Mouse (Mus musculus): ENCODE data around the gene Nusap1. TPM values are rescaled to one million over a fixed set of nuclear protein-coding genes. Genes with fewer than 3 reads are reported as not detected.
"Not testable (repeated sequence)": the region's sequence is repeated elsewhere in the genome, so short reads cannot be mapped to it uniquely, and the experiment has no call there.

Gene Nusap1
- total RNA-seq (2018; cell fraction: chromatin; rRNA removed) = 1 to 10 TPM in 19 of 26 experiments, under 1 TPM in 7; 0.37 to 6.0 (median 1.5) TPM
- 1 to 10 TPM in 20 of 26 experiments, under 1 TPM in 6; 0.59 to 4.6 (median 2.0) TPM for total RNA-seq (2018; cell fraction: cytosol; rRNA removed)
- 1 to 10 TPM in 14 of 26 experiments, under 1 TPM in 12; 0.27 to 5.1 (median 1.3) TPM for total RNA-seq (2018; cell fraction: nucleus; rRNA removed)
- 0.55 to 8.9 TPM (median 3.7 TPM) in 3 replicates for polyA plus RNA-seq (2018)

DNA sequence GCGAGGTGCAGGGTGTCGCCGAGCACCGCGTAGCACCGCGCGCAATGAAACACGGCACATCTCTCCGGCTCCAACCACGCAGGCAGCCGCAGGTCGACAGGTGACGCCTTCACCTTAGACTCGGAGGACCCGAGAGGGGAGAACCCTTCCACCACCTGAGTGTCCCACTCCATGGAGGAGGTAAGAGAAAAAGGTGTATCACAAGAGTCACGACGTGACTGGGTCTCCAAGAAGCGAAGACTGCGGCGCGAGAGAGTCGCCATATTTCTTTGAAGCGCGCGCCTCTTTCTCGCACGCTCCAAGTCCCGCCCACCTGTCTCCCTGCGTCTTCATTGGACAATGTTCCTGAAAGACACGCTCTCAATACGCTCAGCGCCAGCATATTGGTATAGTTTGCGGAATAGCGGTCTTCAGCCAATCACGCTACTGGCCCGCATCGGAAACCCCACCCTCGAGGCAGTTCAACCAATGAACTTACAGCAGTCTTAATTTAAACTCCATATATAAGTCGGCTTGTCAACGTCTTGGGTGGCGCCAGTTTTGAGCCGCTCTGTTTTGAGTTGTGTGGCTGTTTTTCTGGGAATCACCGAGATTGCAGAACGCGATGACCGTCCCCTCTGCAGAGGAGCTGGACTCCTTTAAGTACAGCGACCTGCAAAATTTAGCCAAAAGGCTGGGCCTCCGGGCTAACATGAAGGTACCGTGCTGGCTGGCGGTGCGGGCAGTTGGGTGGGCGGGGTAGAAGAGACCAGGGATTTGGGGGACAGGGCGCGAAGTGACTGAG is at the start of gene Nusap1, which contains the start of gene Oip5:
Gene Nusap1, plus strand, starts transcription at position 100 of the 784 bp plus-strand sequence.
Gene Oip5, minus strand, starts transcription at position 271 of the 784 bp plus-strand sequence.
- Histone ChIP-seq H3K27ac (peak within 1 kb of the TSS; percentile 69), H3K79me2 (ENCODE audit: inconsistent target) (peaks cover 47% of the 10 kb centered on the region), H3K36me3 (ENCODE audit: inconsistent target) (no peaks in the 10 kb centered on the region), H3K4me3 (ENCODE audit: inconsistent target) (peak within 1 kb of the TSS; percentile 83)
- WGBS (ENCODE audit: missing documents) = under 1% methylated on average over 55 of the region's 55 CpGs

DNA sequence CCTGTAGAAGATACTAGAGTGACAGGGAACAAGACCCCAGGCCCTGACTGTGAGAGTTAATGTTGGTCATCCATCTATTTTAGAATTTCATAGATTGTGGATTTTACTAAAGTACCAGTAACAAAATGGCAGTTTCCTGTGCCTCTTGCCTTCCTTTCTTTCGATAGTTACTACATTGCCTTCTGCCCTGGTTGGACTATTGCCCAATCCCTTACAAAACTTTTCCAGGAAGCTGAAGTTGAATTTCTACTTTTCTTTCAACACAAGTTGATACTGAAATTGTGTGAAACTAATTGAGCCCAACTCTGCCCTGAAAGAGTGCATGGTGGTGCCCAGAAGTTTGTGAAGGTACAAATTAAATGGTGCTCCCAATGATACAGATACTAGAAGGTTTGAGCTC is 45.6 kb upstream of the Nusap1 start:
- WGBS (ENCODE audit: missing documents) = 35% methylated on average over 1 of the region's 1 CpGs
- Histone ChIP-seq H3K4me3 (ENCODE audit: inconsistent target) (no peak overlapping the region), H3K79me2 (ENCODE audit: inconsistent target) (no peaks in the 10 kb centered on the region), H3K27ac (no peak overlapping the region), H3K36me3 (ENCODE audit: inconsistent target) (no peaks in the 10 kb centered on the region; the same call in 1 of the 2 replicates)

DNA sequence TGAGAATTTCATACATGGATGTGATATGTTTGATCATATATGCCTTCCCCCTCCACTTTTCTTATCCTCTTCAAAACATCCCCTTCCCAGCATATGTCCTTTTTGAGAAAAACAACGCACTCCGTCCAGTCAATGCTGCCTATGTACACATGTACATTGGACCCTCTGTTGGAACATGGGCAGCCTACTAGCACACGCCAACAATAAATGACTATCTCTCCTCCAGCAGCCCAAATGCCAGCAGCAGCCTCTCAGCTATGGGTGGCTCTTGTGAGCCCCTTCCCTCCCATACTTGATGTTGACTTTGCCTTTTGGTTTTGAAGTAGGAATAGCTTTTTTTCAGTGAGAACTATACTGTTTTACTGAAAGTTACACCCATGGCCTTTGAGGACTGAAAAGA is 36.5 kb upstream of the Nusap1 start:
- no peak overlapping the region for H3K4me3 ChIP-seq (ENCODE audit: inconsistent target)
- no peaks in the 10 kb centered on the region for H3K79me2 ChIP-seq (ENCODE audit: inconsistent target)
- WGBS (ENCODE audit: missing documents) = 96% methylated on average over 3 of the region's 3 CpGs
- no peak overlapping the region for H3K27ac ChIP-seq
- no peaks in the 10 kb centered on the region; the same call in 1 of the 2 replicates for H3K36me3 ChIP-seq (ENCODE audit: inconsistent target)

DNA sequence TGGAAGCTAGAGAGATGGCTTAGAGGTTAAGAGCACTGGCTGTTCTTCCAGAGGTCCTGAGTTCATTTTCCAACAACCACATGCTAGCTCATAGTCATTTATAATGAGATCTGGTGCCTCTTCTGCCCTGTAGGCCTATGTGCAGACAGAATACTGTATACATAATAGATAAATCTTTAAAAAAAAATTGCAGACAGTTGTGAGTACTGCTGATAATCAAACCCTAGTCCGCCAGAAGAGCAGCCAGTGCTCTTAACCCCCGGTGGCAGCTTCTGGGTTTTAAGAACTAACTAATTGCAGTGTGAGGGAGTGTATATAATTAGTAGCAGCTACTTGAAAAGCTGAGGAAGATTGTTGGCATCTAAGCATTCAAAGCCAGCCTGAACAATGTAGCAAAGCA is 34.7 kb upstream of the Nusap1 start:
- Histone ChIP-seq H3K27ac (no peak overlapping the region), H3K79me2 (ENCODE audit: inconsistent target) (no peaks in the 10 kb centered on the region), H3K36me3 (ENCODE audit: inconsistent target) (no peaks in the 10 kb centered on the region; the same call in 1 of the 2 replicates), H3K4me3 (ENCODE audit: inconsistent target) (no peak overlapping the region)
- 93% methylated on average over 2 of the region's 2 CpGs for WGBS (ENCODE audit: missing documents)

DNA sequence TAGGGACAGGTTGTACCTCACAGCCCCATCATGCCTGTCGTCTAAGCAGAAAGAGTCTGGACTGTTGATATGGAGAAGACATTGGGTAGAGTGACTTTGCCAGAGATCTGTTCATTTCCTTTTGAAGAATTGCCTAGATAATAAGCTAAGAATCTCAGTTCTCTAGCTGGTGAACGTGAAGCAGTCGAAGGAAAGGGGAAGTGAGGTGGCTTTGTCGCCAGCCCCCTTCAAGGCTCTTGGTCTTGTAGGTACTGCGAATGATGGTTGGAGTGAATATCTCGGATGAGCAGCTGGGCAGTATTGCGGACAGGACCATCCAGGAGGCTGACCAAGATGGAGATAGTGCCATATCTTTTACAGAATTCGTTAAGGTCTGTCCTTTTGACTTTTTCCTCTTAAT is 33.8 kb upstream of the Nusap1 start:
- no peaks in the 10 kb centered on the region; the same call in 1 of the 2 replicates for H3K36me3 ChIP-seq (ENCODE audit: inconsistent target)
- 72% methylated on average over 8 of the region's 8 CpGs for WGBS (ENCODE audit: missing documents)
- H3K79me2 ChIP-seq (ENCODE audit: inconsistent target) = no peaks in the 10 kb centered on the region
- H3K4me3 ChIP-seq (ENCODE audit: inconsistent target) = no peak overlapping the region
- no peak overlapping the region for H3K27ac ChIP-seq

DNA sequence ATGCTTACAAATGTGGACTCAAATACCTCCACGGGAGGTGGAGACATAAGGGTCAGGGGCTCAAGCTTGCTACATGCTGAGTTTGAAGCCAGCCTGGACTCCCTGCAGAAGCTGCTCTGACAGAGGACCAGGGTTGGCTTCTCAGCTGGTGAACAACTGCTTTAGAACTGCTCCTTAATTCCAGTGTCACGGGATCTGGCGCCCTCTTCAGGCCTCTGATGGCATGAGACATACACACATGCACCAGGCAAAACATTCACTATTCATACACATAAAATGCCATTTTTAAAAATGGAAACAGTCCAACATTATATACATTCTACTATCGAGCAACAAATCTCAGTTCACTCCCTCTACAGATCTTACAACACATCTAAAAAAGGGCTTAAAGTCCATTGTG is 30.7 kb upstream of the Nusap1 start:
- H3K4me3 ChIP-seq (ENCODE audit: inconsistent target) = no peak overlapping the region
- H3K36me3 ChIP-seq (ENCODE audit: inconsistent target) = no peaks in the 10 kb centered on the region; the same call in 1 of the 2 replicates
- H3K27ac ChIP-seq = no peak overlapping the region
- WGBS (ENCODE audit: missing documents) = 33% methylated on average over 4 of the region's 4 CpGs
- H3K79me2 ChIP-seq (ENCODE audit: inconsistent target) = no peaks in the 10 kb centered on the region

DNA sequence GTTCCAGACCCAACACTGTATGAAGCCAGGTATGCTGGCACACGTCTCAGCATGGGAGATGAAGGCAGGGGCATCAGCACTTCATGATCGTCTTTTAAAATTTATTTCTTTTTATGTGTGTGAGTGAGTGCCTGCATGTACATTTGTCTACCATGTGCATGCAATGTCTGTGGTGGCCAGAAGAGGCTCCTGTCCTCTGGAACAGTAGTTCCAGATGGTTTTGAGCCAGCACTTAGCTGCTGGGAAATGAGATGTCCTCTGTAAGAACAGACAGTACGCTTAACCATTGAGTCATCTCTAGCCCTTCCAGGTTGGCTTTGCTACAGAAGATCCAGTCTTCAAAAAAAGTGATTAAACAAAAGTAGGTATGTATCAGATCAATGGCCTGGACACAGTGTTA is 26.9 kb upstream of the Nusap1 start:
- Histone ChIP-seq H3K27ac (no peak overlapping the region), H3K4me3 (ENCODE audit: inconsistent target) (no peak overlapping the region), H3K79me2 (ENCODE audit: inconsistent target) (peaks cover 20% of the 10 kb centered on the region), H3K36me3 (ENCODE audit: inconsistent target) (no peaks in the 10 kb centered on the region)
- WGBS (ENCODE audit: missing documents) = 93% methylated on average over 3 of the region's 3 CpGs

DNA sequence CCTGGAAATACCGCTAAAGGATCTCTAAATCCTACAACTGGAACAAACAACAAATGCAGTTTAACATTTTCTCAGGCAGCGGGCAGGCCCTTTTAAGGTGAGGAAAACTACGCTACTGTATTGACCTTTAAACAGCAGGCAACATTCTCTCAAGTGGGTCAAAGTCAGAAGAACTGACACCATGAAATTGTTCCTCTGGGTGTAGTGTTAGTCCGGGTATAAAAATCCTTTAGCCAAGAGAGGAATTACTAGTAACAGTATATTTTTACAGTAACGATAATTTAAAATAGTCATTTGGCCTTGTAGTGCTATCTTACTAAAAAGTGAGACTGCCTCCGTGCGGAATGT is 24.4 kb upstream of the Nusap1 start:
- H3K27ac ChIP-seq = peak overlapping the region; percentile 58

DNA sequence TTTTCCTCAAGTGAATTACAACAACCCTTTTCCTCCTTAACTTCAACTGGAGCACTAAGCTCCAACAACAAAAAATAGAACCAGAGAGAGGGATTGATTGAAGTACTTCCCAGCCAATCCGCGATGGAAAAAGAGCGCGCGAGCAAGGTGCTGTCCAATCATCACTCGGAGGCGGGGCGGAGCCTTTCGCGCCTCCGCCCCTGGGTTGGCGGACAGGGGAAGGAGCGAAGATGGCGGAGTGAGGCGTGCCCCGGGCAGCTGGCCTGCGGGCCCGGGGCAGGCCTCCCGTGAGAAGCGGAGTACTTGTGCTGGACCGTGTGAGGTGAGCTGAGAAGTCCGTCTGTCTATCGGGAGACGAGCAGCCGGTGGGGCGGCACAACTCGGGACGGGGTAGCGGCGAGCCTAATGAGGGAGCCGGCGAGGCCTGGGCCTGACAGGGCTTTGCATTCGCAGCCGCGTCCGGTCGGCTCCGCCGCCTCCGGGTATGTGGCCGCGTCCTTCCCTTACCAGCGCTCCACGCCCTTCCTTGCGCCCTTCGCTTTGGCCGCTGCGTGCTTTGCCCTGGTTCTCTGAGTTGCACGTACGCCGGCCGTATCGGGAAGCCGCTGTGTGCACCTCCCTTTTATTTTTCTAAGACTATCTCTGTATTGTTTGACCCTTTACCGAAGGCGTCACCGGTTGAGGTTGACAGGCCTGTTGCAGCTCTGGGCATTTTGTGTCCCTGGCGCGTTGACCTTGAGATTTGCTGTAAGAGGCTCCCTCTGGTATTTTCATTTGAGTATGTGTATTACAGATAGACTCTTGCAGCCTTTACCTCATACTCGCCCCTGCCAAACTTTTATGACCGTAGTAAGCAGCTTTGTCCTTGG is 23.8 kb upstream of the Nusap1 start:
- peaks cover 51% of the 10 kb centered on the region for H3K79me2 ChIP-seq (ENCODE audit: inconsistent target)
- WGBS (ENCODE audit: missing documents) = under 1% methylated on average over 53 of the region's 61 CpGs
- H3K27ac ChIP-seq = peak overlapping the region; percentile 65
- H3K4me3 ChIP-seq (ENCODE audit: inconsistent target) = peak overlapping the region; percentile 88
- H3K36me3 ChIP-seq (ENCODE audit: inconsistent target) = peaks cover 18% of the 10 kb centered on the region

More for the DNA sequence above, 24.4 kb upstream of the Nusap1 start:
- peaks cover 45% of the 10 kb centered on the region for H3K79me2 ChIP-seq (ENCODE audit: inconsistent target)
- H3K4me3 ChIP-seq (ENCODE audit: inconsistent target) = peak overlapping the region; percentile 5; the same call in 1 of the 2 replicates
- H3K36me3 ChIP-seq (ENCODE audit: inconsistent target) = peaks cover 16% of the 10 kb centered on the region
- WGBS (ENCODE audit: missing documents) = 18% methylated on average over 7 of the region's 7 CpGs

DNA sequence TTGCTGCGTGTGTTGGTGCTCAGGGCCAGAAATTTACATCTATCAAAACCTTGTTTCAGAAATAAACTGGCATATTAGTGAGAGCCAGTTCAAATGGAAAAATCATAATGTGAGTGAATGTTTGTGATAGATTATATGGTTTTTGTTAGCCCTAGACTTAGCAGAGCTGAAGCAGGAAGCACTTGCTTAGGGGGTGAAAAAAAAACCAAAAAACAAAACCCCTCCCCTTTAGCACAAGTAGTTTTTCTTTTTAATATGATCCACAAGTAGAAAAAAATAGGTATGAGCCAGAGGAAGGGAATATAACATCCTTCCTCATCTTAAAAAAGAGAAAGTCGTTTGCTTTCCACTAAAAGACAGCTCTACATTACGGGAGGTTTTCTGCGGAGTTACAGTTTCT is 22.8 kb upstream of the Nusap1 start:
- Histone ChIP-seq H3K79me2 (ENCODE audit: inconsistent target) (peaks cover 60% of the 10 kb centered on the region), H3K4me3 (ENCODE audit: inconsistent target) (peak overlapping the region; percentile 88), H3K27ac (peak overlapping the region; percentile 65), H3K36me3 (ENCODE audit: inconsistent target) (peaks cover 28% of the 10 kb centered on the region)
- WGBS (ENCODE audit: missing documents) = 11% methylated on average over 4 of the region's 4 CpGs

DNA sequence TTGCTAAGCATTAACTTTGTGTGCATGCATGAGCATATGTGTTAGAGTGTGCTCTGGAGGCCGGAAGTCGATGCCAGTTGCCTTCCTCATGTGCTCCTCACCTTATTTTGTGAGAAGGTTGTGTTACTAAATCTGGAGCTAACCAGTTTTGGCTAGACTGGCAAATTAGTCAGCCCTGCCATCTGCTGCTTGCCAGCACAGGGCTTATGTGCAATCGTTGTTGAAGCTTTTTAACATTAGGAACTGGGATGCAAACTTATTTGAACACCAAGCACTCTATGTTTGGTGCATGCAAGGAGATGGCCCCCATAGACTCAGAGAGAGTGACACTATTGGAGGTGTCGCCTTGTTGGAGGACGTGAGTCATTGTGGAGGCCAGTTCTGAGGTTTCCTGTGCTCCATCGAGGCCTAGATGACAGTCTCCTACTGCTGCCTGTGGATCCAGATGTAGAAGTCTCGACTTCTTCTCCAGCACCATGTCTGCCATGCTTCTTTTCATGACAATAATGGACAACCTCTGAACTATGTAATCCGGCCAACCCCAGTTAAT is 21.2 kb upstream of the Nusap1 start:
- WGBS (ENCODE audit: missing documents) = 45% methylated on average over 8 of the region's 8 CpGs
- Histone ChIP-seq H3K79me2 (ENCODE audit: inconsistent target) (peaks cover 76% of the 10 kb centered on the region), H3K27ac (no peak overlapping the region), H3K4me3 (ENCODE audit: inconsistent target) (no peak overlapping the region), H3K36me3 (ENCODE audit: inconsistent target) (peaks cover 37% of the 10 kb centered on the region)

DNA sequence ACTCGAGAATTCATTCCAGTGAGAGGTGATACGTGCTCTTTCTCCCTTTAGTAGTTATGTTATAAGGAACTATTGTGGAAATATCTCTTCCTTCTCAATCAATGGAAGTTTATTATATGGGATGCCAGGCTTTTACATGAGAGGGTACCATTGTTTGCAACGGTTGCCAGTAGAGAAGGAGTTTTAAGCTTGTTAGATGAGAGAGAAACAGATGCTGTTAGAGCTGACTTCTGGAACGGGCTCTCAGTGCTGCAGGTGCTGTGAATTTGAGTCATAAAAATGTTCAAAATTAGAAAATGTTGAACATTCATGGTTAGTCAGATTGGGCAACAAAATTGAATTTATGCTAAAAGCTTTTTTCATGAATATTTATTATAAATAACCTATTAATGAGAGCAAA is 17.1 kb upstream of the Nusap1 start:
- Histone ChIP-seq H3K79me2 (ENCODE audit: inconsistent target) (peaks cover 93% of the 10 kb centered on the region), H3K4me3 (ENCODE audit: inconsistent target) (no peak overlapping the region), H3K36me3 (ENCODE audit: inconsistent target) (peaks cover 42% of the 10 kb centered on the region), H3K27ac (no peak overlapping the region)
- 89% methylated on average over 3 of the region's 4 CpGs for WGBS (ENCODE audit: missing documents)

DNA sequence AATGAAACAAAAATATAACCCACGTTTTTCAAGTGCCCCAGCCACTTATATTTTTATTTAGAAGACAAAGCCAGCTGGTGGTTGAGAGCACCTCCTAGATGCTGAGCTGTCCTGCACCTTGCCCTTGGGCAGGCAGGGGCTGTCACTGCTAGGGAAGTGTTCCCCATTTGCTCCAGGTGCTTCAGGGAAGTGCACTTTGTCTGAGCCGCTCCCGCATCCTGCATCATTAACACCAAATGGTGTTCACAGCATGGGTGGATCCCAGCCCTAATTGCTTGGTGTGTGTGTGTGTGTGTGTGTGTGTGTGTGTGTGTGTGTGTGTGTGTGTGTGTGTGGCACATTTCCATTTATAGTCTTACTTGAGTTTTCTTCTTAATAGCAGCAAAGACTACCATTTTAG is 16.5 kb upstream of the Nusap1 start:
- not testable (repeated sequence) for H3K4me3 ChIP-seq (ENCODE audit: inconsistent target); H3K27ac ChIP-seq
- 90% methylated on average over 3 of the region's 3 CpGs for WGBS (ENCODE audit: missing documents)
- Histone ChIP-seq H3K36me3 (ENCODE audit: inconsistent target) (peaks cover 44% of the 10 kb centered on the region), H3K79me2 (ENCODE audit: inconsistent target) (peaks cover 93% of the 10 kb centered on the region)

DNA sequence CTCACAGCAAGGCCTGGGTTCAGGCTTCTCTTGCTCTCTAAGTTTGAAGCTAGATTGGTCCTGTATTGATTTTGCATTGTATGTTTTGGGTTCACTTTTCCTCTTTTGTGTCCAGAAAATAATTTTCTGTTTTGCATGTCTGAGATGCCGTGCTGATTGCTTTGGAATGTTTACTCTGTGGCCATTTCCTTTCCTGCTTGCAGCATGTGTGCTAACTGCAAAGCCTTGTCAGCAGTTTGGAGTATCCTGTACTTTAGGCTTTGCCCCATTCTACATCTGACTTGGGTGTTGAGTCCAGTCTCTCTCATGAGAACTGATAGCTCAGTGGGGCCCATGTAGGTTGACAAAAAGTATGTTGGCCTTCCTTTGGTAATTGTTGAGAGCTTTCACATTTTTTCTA is 15.6 kb upstream of the Nusap1 start:
- Histone ChIP-seq H3K27ac (no peak overlapping the region), H3K4me3 (ENCODE audit: inconsistent target) (no peak overlapping the region), H3K79me2 (ENCODE audit: inconsistent target) (peaks cover 89% of the 10 kb centered on the region), H3K36me3 (ENCODE audit: inconsistent target) (peaks cover 36% of the 10 kb centered on the region)
- WGBS (ENCODE audit: missing documents) = 93% methylated on average over 1 of the region's 1 CpGs

Data from macrophage (primary cell).